Mouse (Mus musculus) activated CD4-positive, CD25-positive, alpha-beta regulatory T cell, adult 4 months (primary cell): ENCODE data around the gene Rab1a. TPM values are rescaled to one million over a fixed set of nuclear protein-coding genes. Genes with fewer than 3 reads are reported as not detected.

Experiments used
- ATAC-seq: one replicate; pipeline ENCODE4 v1.8.0; 2017
- polyA plus RNA-seq, 2 experiments: library from polyadenylated mRNA; unstranded; fragments of 100-300 nt; shearing (Covaris generic); gene quantifications; one replicate each; pipeline ENCODE4 v1.2.1; 2017

The Rab1a gene
- polyA plus RNA-seq, 2 experiments from 2014 or later: 98.6 to 135 TPM

DNA sequence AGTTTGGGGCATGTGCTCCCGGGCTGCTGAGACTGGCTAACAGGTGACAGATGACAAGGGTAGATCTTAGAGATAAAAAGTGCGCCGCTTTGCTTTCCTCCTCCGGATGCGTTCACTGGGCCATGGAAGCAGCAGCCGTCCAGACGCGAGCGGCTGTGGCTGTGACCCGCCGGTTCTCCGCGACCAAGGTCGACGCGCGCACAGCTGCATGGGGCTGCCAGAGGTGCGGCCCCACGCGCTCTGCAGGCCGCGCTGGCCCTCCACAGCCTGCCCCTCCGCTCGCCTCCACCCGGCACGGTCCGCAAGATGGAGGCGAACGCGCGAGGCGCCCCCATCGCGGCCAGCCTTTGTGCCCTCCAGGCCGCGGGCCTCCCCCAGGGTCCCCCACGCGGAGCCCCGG is 47.6 kb downstream of the Rab1a start:
- peak; percentile 45 for ATAC-seq

DNA sequence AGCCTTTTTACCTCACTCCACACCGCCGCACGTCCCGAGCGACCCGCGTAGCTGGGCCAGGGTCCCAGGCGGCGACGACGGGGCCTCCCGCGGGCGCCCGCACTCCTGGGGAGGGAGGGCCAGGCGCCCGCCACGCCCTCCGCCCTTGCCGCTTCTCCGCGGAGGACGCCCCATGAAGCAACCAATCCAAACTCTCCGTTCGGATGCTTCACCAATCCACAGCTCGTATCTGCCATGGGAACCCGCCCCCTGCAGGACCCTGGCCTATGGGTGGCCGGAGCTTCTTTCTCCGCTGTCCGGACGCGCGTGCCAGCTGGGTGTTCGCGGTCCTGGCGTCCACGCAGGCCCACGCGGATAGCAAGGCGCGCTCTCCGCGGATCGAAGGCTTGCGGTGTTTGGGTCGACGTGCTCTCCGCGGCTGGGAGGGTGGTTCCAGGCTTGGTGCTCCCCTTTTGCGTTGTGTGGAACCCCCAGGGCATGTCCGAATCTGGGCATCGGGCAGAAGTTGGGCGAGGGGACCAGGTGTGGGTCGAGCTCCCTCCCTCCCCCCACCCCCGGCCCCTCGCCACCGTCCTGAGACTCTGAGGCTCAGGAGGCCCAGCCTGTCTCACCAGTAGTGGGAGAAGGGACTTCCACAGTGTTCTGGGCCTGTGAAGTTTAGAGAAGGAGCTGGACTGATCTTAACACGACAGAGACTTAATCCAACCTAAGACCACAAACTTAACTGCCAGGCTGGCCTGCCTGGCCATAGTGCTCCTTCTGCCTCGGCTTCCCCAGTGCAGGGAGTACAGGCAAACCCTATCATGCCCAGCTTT is 48.3 kb downstream of the Rab1a start, which contains the start of gene Cep68:
TSS of gene Cep68 (minus strand) at position 134 of the 815 bp plus-strand sequence.
- peak; percentile 95 for ATAC-seq

- no peak for ATAC-seq
Measured at GRCm38 (mm10) chr11:20250476-20251178, 49.4 kb downstream of the Rab1a start.

GRCm38 (mm10) chr11:20253088-20253487 is 51.9 kb downstream of the Rab1a start:
- no peak for ATAC-seq

GRCm38 (mm10) chr11:20254791-20255190 is 53.6 kb downstream of the Rab1a start:
- ATAC-seq: no peak

DNA sequence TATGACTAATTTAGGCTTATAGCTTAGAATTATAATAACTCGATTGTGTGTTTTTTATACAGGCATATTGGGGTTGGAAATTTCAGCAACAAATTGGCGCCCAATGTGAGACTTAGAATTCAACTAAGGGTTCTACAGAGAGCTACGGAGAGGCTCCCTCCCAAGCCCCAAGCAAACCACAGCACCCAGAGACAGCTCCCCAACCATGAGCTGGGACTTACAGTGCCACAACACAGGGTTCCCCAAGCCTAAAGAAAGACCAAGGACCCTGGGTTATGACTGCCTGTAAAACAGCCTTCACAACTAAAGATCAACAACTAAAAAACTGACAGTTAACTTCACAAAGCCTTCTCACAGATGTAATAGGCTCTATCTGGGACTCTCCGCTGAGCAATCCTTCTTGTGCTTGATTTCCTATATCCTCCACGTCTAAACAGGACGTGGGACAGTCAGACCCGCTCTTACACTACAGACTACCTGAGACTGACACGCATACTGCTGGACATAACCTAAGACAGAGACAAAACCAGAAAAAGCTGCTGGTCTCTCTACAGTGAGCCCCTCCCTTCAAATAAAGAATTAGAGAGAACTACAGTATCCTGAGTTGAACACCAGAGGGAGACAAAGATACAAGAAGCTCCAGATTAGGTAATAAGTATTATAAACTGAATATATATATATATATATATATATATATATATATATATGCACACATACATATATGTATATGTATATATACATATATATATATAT is 61.6 kb downstream of the Rab1a start:
- ATAC-seq: peak; percentile 65

GRCm38 (mm10) chr11:20269885-20270284 is 68.7 kb downstream of the Rab1a start:
- ATAC-seq: no peak

DNA sequence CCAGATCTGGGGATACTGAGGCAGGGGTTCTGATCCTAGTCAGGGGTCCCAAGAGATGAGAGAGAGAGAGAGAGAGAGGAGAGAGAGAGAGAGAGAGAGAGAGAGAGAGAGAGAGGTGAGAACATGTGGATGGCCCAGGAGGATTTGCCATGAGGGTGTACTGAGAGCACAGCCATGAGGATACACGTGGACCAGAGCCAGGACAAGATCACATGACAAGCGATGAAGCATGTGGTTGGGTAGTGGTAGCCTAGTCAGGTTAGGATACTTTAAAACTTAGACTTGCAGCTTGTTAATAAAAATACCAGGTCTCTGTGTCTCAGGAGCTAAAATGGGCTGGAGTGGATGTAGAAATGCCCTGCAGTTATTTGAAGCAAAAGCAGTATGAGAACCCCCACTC is 74.7 kb downstream of the Rab1a start:
- no peak for ATAC-seq

Other genes with a start within 250 kb of the Rab1a start
- gene Actr2, start 88.5 kb upstream of the Rab1a start, polyA plus RNA-seq: 100 to 1,000 TPM; 465 to 556 TPM
- 10 to 100 TPM in 1 of 2 experiments, 1 to 10 TPM in 1; 9.4 to 11.2 TPM for gene Cep68, start 48.0 kb downstream of the Rab1a start, polyA plus RNA-seq
- gene Slc1a4, start 131.3 kb downstream of the Rab1a start, polyA plus RNA-seq: under 1 TPM in 1 of 2 experiments, not detected in 1; 0.46 TPM